Mouse (Mus musculus) liver, embryonic 14.5 days (tissue): ENCODE results near the gene Trdmt1. TPM values are rescaled to one million over a fixed set of nuclear protein-coding genes. Genes with fewer than 3 reads are reported as not detected.

Source experiments
- ATAC-seq: fragments of 200-750 bp; cut with Nextera tagmentation; 2 replicates; pipeline ENCODE4 v1.8.0; 2017; ENCODE audit warnings: moderate number of reproducible peaks, mild to moderate bottlenecking, moderate library complexity; ENCODE audit not compliant: insufficient read depth
- DNase-seq, 3 experiments: peaks; one replicate each; pipeline ENCODE4 v3.0.0-alpha.2; 2012 to 2013; ENCODE audit warnings: low read depth in 3 of 3, low spot score in 3 of 3
- H3K27ac ChIP-seq: fragments of 300-500 bp; sonication (generic); 2 replicates; pipeline ENCODE4 v1.5.1; 2014; ENCODE audit warnings: moderate library complexity, mild to moderate bottlenecking, control low read depth, inconsistent platforms
- H3K27me3 ChIP-seq: fragments of 300-500 bp; sonication (generic); 2 replicates; pipeline ENCODE4 v1.6.1; 2014; ENCODE audit warnings: mild to moderate bottlenecking, low read length, moderate library complexity; ENCODE audit not compliant: control insufficient read depth, insufficient read depth
- H3K36me3 ChIP-seq: fragments of 300-500 bp; sonication (generic); replicated peaks from 2 replicates; pipeline ENCODE4 v1.6.1; 2014; ENCODE audit warnings: low read depth; ENCODE audit not compliant: control insufficient read depth, insufficient read depth
- H3K4me1 ChIP-seq, 2 experiments: fragments of 200-500 bp in 1 of 2; fragments of 300-500 bp in 1 of 2; sonication (generic) in 1 of 2; replicated peaks; 2 replicates each; pipeline ENCODE4 v1.6.1; 2012 to 2014; ENCODE audit warnings: antibody characterized with exemption in 1 of 2, inconsistent platforms in 1 of 2, low read length in 1 of 2; ENCODE audit not compliant: control insufficient read depth in 2 of 2, insufficient read depth in 2 of 2
- H3K4me2 ChIP-seq: fragments of 300-500 bp; sonication (generic); 2 replicates; pipeline ENCODE4 v1.6.1; 2014; ENCODE audit warnings: low read depth, mild to moderate bottlenecking, control low read depth, moderate library complexity
- H3K4me3 ChIP-seq, 2 experiments: fragments of 200-500 bp in 1 of 2; fragments of 300-500 bp in 1 of 2; sonication (generic) in 1 of 2; 2 replicates each; pipeline ENCODE4 v1.5.1; 2012 to 2014; ENCODE audit warnings: low read depth in 2 of 2, low read length in 2 of 2, mild to moderate bottlenecking in 2 of 2, control low read depth in 1 of 2, inconsistent platforms in 1 of 2, moderate library complexity in 1 of 2; ENCODE audit not compliant: insufficient read depth in 1 of 2
- H3K9ac ChIP-seq: fragments of 300-500 bp; sonication (generic); replicated peaks from 2 replicates; pipeline ENCODE4 v1.6.1; 2014; ENCODE audit warnings: mild to moderate bottlenecking, control low read depth, moderate library complexity
- H3K9me3 ChIP-seq: fragments of 300-500 bp; sonication (generic); 2 replicates; pipeline ENCODE4 v1.6.1; 2016; ENCODE audit warnings: low read length, mixed read lengths; ENCODE audit not compliant: control insufficient read depth
- CTCF ChIP-seq: IDR thresholded peaks from 2 replicates; pipeline ENCODE4 v1.5.1; 2016; ENCODE audit warnings: antibody characterized with exemption, low read depth, control low read depth
- EP300 ChIP-seq: IDR thresholded peaks from 2 replicates; pipeline ENCODE4 v1.6.1; 2016; ENCODE audit warnings: antibody characterized with exemption, low read depth
- WGBS: fragments of 180-500 bp; shearing (Covaris S2); extraction: QIAGEN DNeasy Blood & Tissue Kit; methylation state at CpG from one replicate; pipeline ENCODE4 v1.1.7; 2014; ENCODE audit not compliant: insufficient replicate concordance; 5-methylcytosine and 5-hydroxymethylcytosine counted together
- polyA plus RNA-seq, 2 experiments: library from polyadenylated mRNA; depleted of rRNA in 1 of 2; stranded (reverse) in 1 of 2; unstranded in 1 of 2; fragments of >200 nt; fragmentation: Nextera tagmentation in 1 of 2; extraction: Ambion mirVana in 1 of 2; gene quantifications; 2 replicates each; pipeline versions ENCODE4 v1.2.1 to v1.2.3; 2012 to 2014

The Trdmt1 gene
- polyA plus RNA-seq, 2 experiments: 2.8 to 5.5 TPM

DNA sequence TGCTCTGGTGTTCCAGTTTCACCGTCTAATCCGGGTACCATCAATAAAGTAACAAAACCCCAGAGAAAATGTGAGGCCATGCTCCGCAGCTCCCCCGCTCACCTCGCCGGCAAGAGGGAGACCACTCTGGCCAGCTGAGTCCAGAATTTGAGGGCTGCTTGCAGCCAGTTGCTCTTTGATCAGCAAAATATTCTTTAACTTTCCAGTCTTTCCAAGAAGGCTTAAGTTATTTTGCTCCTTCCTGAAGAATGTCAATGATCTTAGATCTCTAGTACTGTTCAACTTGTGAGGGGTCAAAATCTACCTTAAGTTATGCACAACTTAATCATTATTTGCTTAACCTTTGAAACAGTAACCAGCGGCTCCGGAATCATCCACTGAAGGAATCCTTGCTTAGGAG, 52.7 kb downstream of the Trdmt1 start, which contains the start of gene Cubn:
Gene Cubn (minus strand): TSS at position 80 of the 400 bp plus-strand sequence.
- Histone ChIP-seq H3K4me3 (no peak within 1 kb of the TSS), H3K4me2 (no peak within 1 kb of the TSS)
- no peak for ATAC-seq

DNA sequence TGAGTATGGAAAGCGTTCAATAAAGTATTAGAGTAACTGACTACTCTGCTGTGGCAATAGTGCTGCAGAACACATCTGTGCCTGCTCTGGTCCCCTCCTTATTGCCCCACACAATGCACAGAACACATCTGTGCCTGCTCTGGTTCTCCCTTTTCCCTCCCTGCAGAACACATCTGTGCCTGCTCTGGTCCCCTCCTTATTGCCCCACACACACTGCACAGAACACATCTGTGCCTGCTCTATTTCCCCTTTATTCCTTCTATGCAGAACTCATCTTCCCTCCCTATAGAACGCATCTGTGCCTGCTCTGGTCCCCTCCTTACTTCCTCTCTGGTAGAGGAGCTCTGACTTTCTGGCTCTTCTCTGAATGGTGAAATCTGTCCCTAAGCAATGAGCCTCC, 54.0 kb downstream of the Trdmt1 start:
- ATAC-seq (no peak), DNase-seq (no peak)
- WGBS: 49% methylated on average over 2 of the region's 2 CpGs
- no peaks in the 10 kb centered on the region for H3K36me3 ChIP-seq
- H3K9me3 ChIP-seq: no peaks in the 10 kb centered on the region
- H3K4me2 ChIP-seq: no peak overlapping the region
- H3K27ac ChIP-seq: no peak overlapping the region
- no peaks in the 10 kb centered on the region for H3K27me3 ChIP-seq
- no peaks in the 10 kb centered on the region for H3K4me1 ChIP-seq
- TF ChIP-seq CTCF (no peak), EP300 (no peak)
- H3K4me3 ChIP-seq: no peak overlapping the region
- no peak overlapping the region for H3K9ac ChIP-seq

More for the DNA sequence above, 52.7 kb downstream of the Trdmt1 start, which contains the start of gene Cubn:
- no peaks in the 10 kb centered on the region for H3K36me3 ChIP-seq
- no peak for DNase-seq
- no peaks in the 10 kb centered on the region for H3K27me3 ChIP-seq
- 71% methylated on average over 8 of the region's 8 CpGs for WGBS
- no peaks in the 10 kb centered on the region for H3K9me3 ChIP-seq
- H3K4me1 ChIP-seq: peaks cover 0 to 2% of the 10 kb centered on the region in 2 experiments; a peak in 1 of 4 replicates
- no peak within 1 kb of the TSS for H3K27ac ChIP-seq
- H3K9ac ChIP-seq: no peak within 1 kb of the TSS
- no peak for TF ChIP-seq EP300
- TF ChIP-seq CTCF: no peak

DNA sequence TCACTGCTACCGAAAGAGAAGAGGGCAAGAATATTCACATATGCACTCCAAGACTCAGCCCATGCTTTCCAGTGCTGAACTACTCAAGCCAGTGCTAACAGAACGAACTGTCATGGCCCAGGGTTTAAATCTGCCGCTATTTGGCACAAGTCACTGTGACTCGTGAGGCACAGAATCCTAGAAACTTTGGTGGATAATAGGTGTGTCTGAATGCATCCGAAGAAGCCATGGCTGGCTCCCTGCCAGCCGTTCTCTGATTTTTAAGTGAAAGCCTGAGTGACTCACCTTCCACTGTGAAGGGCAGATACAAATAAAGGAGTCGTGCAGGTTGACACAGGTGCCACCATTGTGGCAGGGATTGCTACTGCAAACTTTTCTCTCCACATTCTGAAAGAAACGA, 58.0 kb downstream of the Trdmt1 start:
- Histone ChIP-seq H3K9me3 (no peaks in the 10 kb centered on the region), H3K36me3 (no peaks in the 10 kb centered on the region), H3K4me1 (no peaks in the 10 kb centered on the region), H3K4me2 (no peak overlapping the region), H3K27ac (no peak overlapping the region), H3K4me3 (no peak overlapping the region), H3K27me3 (no peaks in the 10 kb centered on the region), H3K9ac (no peak overlapping the region)
- TF ChIP-seq CTCF (no peak), EP300 (no peak)
- whole genome bisulfite sequencing: 67% methylated on average over 8 of the region's 8 CpGs
- DNase-seq (no peak), ATAC-seq (no peak)

DNA sequence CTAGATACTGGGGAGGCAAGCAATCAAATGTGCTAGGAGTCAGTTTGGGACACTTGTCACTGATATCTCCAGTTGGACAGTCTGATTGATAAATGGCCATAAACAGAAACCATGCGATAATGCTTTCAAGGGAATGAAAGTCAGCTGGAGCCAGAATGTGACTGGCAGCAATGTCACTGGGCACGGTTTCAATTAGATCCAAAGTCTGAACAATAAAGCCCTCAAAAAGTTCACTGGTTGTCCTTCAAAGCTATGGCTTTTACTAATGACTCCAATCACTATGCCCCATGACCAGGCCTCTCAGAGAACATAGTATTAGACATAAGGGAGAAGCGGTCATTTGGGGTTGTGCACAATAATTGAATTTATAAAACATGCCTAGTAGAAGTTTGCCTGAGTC, 59.9 kb downstream of the Trdmt1 start:
- no peak overlapping the region for H3K4me3 ChIP-seq
- H3K4me1 ChIP-seq: no peaks in the 10 kb centered on the region
- no peak for DNase-seq
- ATAC-seq: no peak
- TF ChIP-seq EP300 (no peak), CTCF (no peak)
- no peak overlapping the region for H3K4me2 ChIP-seq
- no peak overlapping the region for H3K9ac ChIP-seq
- H3K9me3 ChIP-seq: no peaks in the 10 kb centered on the region
- H3K27ac ChIP-seq: no peak overlapping the region
- 74% methylated on average over 3 of the region's 3 CpGs for WGBS
- no peaks in the 10 kb centered on the region for H3K36me3 ChIP-seq
- H3K27me3 ChIP-seq: no peaks in the 10 kb centered on the region

DNA sequence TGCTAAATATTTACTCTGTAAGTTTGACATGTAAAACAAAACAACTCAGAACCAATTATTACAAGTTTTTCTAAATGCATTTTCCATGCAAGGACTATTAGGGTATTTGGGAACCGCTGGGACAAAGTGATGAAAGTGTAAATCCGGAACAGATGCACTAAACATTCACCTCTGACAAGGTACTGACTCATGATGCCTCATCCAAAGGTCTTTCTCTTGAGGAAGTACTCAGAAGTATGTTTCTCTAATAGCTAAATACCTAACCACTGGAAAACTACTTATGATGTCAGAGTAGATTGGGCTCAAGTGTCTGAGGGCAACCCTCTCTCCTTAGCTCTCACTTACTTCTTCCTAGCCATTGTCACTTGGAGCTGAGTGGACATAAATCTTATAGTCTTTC, 63.7 kb downstream of the Trdmt1 start:
- Histone ChIP-seq H3K9me3 (no peaks in the 10 kb centered on the region), H3K4me2 (no peak overlapping the region), H3K4me3 (no peak overlapping the region), H3K36me3 (no peaks in the 10 kb centered on the region), H3K27me3 (no peaks in the 10 kb centered on the region), H3K9ac (no peak overlapping the region), H3K4me1 (no peaks in the 10 kb centered on the region), H3K27ac (no peak overlapping the region)
- DNase-seq (no peak), ATAC-seq (no peak)
- TF ChIP-seq CTCF: no peak
- no peak for TF ChIP-seq EP300
- WGBS: 62% methylated on average over 2 of the region's 2 CpGs
